Comparison of ENCODE assay signal across 12 mouse cellular contexts in genomic region chr6:115758981-115759435, GRCm38 (mm10). TPM values are rescaled to one million over a fixed set of nuclear protein-coding genes. Genes with fewer than 3 reads are reported as not detected.
DNase-seq lines count a peak whose midpoint lies in the region; ATAC-seq and TF ChIP-seq lines count a peak whose summit lies in the region.
"Had no signal": no experiment of that assay in that cellular context is flagged by ENCODE, and none has a peak within 500 bp of the region (broad histone marks: within the 10 kb centered on the region; RNA-seq: fewer than 3 reads in every experiment).

No protein-coding gene starts in this region.

- peaks cover 55% of the 10 kb centered on the region for H3K4me1 ChIP-seq in heart, embryonic 10.5 days
- H3K4me1 ChIP-seq in liver, embryonic 14.5 days (replicated peaks; ENCODE audit: control insufficient read depth in 2 of 2, insufficient read depth in 2 of 2, low read length in 1 of 2): peaks cover 40 to 48% of the 10 kb centered on the region in 2 experiments

- no peak overlapping the region for H3K4me3 ChIP-seq in heart, embryonic 10.5 days
- H3K4me3 ChIP-seq in liver, embryonic 14.5 days (ENCODE audit: insufficient read depth in 1 of 2, low read depth in 2 of 2, low read length in 2 of 2): peak overlapping the region; percentile 54 to 63
- no peak overlapping the region for H3K4me3 ChIP-seq in left cerebral cortex, adult 2 months
- H3K4me3 ChIP-seq: forebrain, embryonic 12.5 days had no signal

- TF ChIP-seq EP300 in liver, embryonic 14.5 days (IDR thresholded peaks at IDR 0.05; ENCODE audit: low read depth): no peak

- no peaks in the 10 kb centered on the region for H3K9me3 ChIP-seq in heart, embryonic 10.5 days
- no peaks in the 10 kb centered on the region for H3K9me3 ChIP-seq in liver, embryonic 14.5 days (ENCODE audit: control insufficient read depth, low read length)
- H3K9me3 ChIP-seq: forebrain, embryonic 12.5 days had no signal

- peak overlapping the region; percentile 71 for H3K4me2 ChIP-seq in liver, embryonic 14.5 days (ENCODE audit: low read depth)
- H3K4me2 ChIP-seq: forebrain, embryonic 12.5 days; heart, embryonic 11.5 days had no signal

- no peak for TF ChIP-seq CTCF in liver, embryonic 14.5 days (IDR thresholded peaks at IDR 0.05; ENCODE audit: low read depth)
- no peak for TF ChIP-seq CTCF in left cerebral cortex, adult 2 months (IDR thresholded peaks at IDR 0.05)

- ATAC-seq in liver, embryonic 14.5 days (ENCODE audit: insufficient read depth): peak; percentile 87

- H3K27me3 ChIP-seq in heart, embryonic 10.5 days (ENCODE audit: insufficient read depth, poor library complexity, severe bottlenecking): no peaks in the 10 kb centered on the region
- no peaks in the 10 kb centered on the region for H3K27me3 ChIP-seq in liver, embryonic 14.5 days (ENCODE audit: control insufficient read depth, insufficient read depth, low read length)
- H3K27me3 ChIP-seq: forebrain, embryonic 12.5 days had no signal

- H3K36me3 ChIP-seq in heart, embryonic 10.5 days: no peaks in the 10 kb centered on the region
- H3K36me3 ChIP-seq in liver, embryonic 14.5 days (replicated peaks; ENCODE audit: control insufficient read depth, insufficient read depth, low read depth): no peaks in the 10 kb centered on the region
- H3K36me3 ChIP-seq: forebrain, embryonic 12.5 days had no signal

- DNase-seq in heart, embryonic 10.5 days (ENCODE audit: low spot score): no peak
- DNase-seq in heart, adult 11 months: no peak
- DNase-seq in thymus, postnatal 14 days: peak; percentile 34
- DNase-seq in thymus, postnatal 36 days: no peak
- DNase-seq in liver, embryonic 14.5 days (ENCODE audit: low read depth in 3 of 3, low spot score in 3 of 3): peak; percentile 45 to 63 (median 54)
- DNase-seq in urinary bladder, postnatal 36 days (ENCODE audit: low spot score in 2 of 2): peak; percentile 76 to 78
- DNase-seq in ovary, postnatal 14 days (ENCODE audit: low spot score): no peak
- DNase-seq in left cerebral cortex, adult 2 months (ENCODE audit: extremely low spot score in 1 of 2, low spot score in 2 of 2): no peak
- DNase-seq: cerebellum, adult 9-10 months had no signal

- 50% methylated on average over 9 of the region's 9 CpGs for WGBS in heart, embryonic 10.5 days
- 6% methylated on average over 9 of the region's 9 CpGs for WGBS in liver, embryonic 14.5 days (ENCODE audit: insufficient replicate concordance)

- peak overlapping the region; percentile 18; the same call in 1 of the 2 replicates for H3K27ac ChIP-seq in heart, embryonic 10.5 days
- H3K27ac ChIP-seq in liver, embryonic 14.5 days: peak overlapping the region; percentile 83
- H3K27ac ChIP-seq in left cerebral cortex, adult 2 months: no peak overlapping the region
- H3K27ac ChIP-seq: forebrain, embryonic 12.5 days had no signal

- peak overlapping the region; percentile 75 for H3K9ac ChIP-seq in liver, embryonic 14.5 days (replicated peaks)
- H3K9ac ChIP-seq: forebrain, embryonic 12.5 days had no signal

- intact Hi-C loops in left cerebral cortex, adult 2 months (cut with DNase I): no loop called here

RNA-seq across cellular contexts. Expression of gene Tmem40, which starts 3.2 kb away (rescaled TPM):
- 2.8 and 3.3 TPM in 2 replicates for polyA plus RNA-seq in heart, embryonic 10.5 days (2016; fragmentation: Nextera tagmentation; extraction: Ambion mirVana)
- polyA plus RNA-seq in liver, embryonic 14.5 days (2012; rRNA removed): 19.4 and 20.1 TPM in 2 replicates
- 19.8 and 21.5 TPM in 2 replicates for polyA plus RNA-seq in liver, embryonic 14.5 days (2014; fragmentation: Nextera tagmentation; extraction: Ambion mirVana)
- total RNA-seq in left cerebral cortex, adult 2 months (2021): 1 to 10 TPM; 1.2 TPM
- polyA plus RNA-seq: C2C12 had no signal

RNA-seq across cellular contexts. Expression of gene Cand2, which starts 15.3 kb away (rescaled TPM):
- polyA plus RNA-seq in heart, embryonic 10.5 days (2016; fragmentation: Nextera tagmentation; extraction: Ambion mirVana): 60.0 and 73.9 TPM in 2 replicates
- polyA plus RNA-seq in liver, embryonic 14.5 days (2012; rRNA removed): 2.4 and 2.8 TPM in 2 replicates
- 1.7 and 2.5 TPM in 2 replicates for polyA plus RNA-seq in liver, embryonic 14.5 days (2014; fragmentation: Nextera tagmentation; extraction: Ambion mirVana)
- 1 to 10 TPM; 1.8 to 1.9 TPM for total RNA-seq in left cerebral cortex, adult 2 months (2021)

RNA-seq across cellular contexts. Expression of gene Rpl32, which starts 49.5 kb away (rescaled TPM):
- 1,266 and 1,290 TPM in 2 replicates for polyA plus RNA-seq in heart, embryonic 10.5 days (2016; fragmentation: Nextera tagmentation; extraction: Ambion mirVana)
- 986 and 1,878 TPM in 2 replicates for polyA plus RNA-seq in liver, embryonic 14.5 days (2012; rRNA removed)
- 1,452 and 1,510 TPM in 2 replicates for polyA plus RNA-seq in liver, embryonic 14.5 days (2014; fragmentation: Nextera tagmentation; extraction: Ambion mirVana)
- total RNA-seq in left cerebral cortex, adult 2 months (2021): 100 to 1,000 TPM; 429 to 479 TPM

Comparison
In these comparisons a context has a peak if more than half of its experiments do, and no peak if none do; other contexts are left out.
1. DNase-seq: peak in thymus, postnatal 14 days (single experiment), liver, embryonic 14.5 days (3 of 3) and urinary bladder, postnatal 36 days (2 of 2); none in heart, embryonic 10.5 days (single experiment), heart, adult 11 months (single experiment), thymus, postnatal 36 days (0 of 2), ovary, postnatal 14 days (single experiment) and left cerebral cortex, adult 2 months (0 of 2).
2. H3K4me3 ChIP-seq: peak in liver, embryonic 14.5 days (2 of 2); none in heart, embryonic 10.5 days (single experiment) and left cerebral cortex, adult 2 months (single experiment).
3. RNA of gene Cand2, which starts 15.3 kb away (polyA plus RNA-seq): 60.0 to 73.9 TPM in heart, embryonic 10.5 days; 1.7 to 2.8 TPM in liver, embryonic 14.5 days; every median in the first group is over 10 times any median in the second.